Mouse (Mus musculus): ENCODE results near the gene Cbarp.

GRCm38 (mm10) chr10:80136952-80137625 lies 3.5 kb downstream of the Cbarp start:
- TF ChIP-seq POLR2A (IDR thresholded peaks at IDR 0.05; ENCODE audit: insufficient read depth, low read depth, low read length), result no peak
- TF ChIP-seq CTCF (IDR thresholded peaks at IDR 0.05), result no peak
- TF ChIP-seq EP300 (IDR thresholded peaks at IDR 0.05; ENCODE audit: insufficient read depth, low read depth, low read length), result no peak

All from heart, adult 2 months (tissue).